Mouse (Mus musculus) spleen, adult 2 months (tissue): ENCODE measurements at regions not wholly inside any gene's neighbourhood (a gene's known extent, or its start where the extent isn't known, plus 50 kb on each side); places are given as distances from the start of the nearest gene placed in this dataset.

ENCODE experiments used
- CTCF ChIP-seq: fragments of 200-500 bp; IDR thresholded peaks from 2 replicates; pipeline ENCODE4 v1.5.1; 2011; ENCODE audit warnings: mild to moderate bottlenecking, inconsistent platforms; ENCODE audit not compliant: insufficient read depth, insufficient read length, insufficient replicate concordance; ENCODE audit errors: extremely low read depth
- POLR2A ChIP-seq: fragments of 200-500 bp; IDR thresholded peaks from 2 replicates; pipeline ENCODE4 v1.6.1; 2011; ENCODE audit warnings: low read depth, low read length, inconsistent platforms

- TF ChIP-seq POLR2A (no peak), CTCF (no peak)
These were observed 88.3 kb upstream of the Bmp2k start for GRCm38 (mm10) chr5:96909218-96909617.
